Mouse (Mus musculus) C2C12 (cell line): ENCODE measurements around the gene Lipc.

Source experiments
- CTCF ChIP-seq: IDR thresholded peaks from one replicate; pipeline ENCODE4 v1.5.1; 2011; ENCODE audit not compliant: control insufficient read depth, insufficient read depth, insufficient read length
- MAX ChIP-seq: IDR thresholded peaks from one replicate; pipeline ENCODE4 v1.6.1; 2011; ENCODE audit warnings: mild to moderate bottlenecking, control low read depth

DNA sequence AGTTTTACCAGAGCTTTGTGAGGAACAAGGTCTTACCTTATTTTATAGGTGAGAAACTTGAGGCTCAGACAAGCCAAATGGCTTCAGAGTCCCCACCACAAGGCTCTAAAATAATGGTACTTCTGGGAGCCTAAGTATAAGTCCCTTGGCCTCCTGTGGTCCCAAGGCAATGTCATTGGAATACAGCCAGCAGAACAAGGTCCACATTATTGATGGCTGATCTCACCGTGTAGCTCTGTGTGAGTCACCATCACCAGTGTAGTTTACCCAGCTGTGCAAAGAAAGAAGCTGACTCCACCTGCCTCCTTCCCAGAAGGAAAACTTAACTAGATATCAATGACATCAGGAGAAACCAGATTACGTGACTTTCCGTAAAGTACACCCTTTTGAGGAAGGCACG, 63.1 kb downstream of the Lipc start:
- TF ChIP-seq CTCF, result no peak
- no peak for TF ChIP-seq MAX
